Mouse (Mus musculus) lung, postnatal 0 days (tissue): ENCODE measurements around the gene Gm10697.
"Not testable (repeated sequence)": the region's sequence is repeated elsewhere in the genome, so short reads cannot be mapped to it uniquely, and the experiment has no call there.

Experiments used
- CTCF ChIP-seq: IDR thresholded peaks from 2 replicates; pipeline ENCODE4 v1.5.1; 2016; ENCODE audit warnings: antibody characterized with exemption, mild to moderate bottlenecking
- EP300 ChIP-seq: IDR thresholded peaks from 2 replicates; pipeline ENCODE4 v1.6.1; 2016; ENCODE audit warnings: antibody characterized with exemption, mild to moderate bottlenecking, control low read depth

DNA sequence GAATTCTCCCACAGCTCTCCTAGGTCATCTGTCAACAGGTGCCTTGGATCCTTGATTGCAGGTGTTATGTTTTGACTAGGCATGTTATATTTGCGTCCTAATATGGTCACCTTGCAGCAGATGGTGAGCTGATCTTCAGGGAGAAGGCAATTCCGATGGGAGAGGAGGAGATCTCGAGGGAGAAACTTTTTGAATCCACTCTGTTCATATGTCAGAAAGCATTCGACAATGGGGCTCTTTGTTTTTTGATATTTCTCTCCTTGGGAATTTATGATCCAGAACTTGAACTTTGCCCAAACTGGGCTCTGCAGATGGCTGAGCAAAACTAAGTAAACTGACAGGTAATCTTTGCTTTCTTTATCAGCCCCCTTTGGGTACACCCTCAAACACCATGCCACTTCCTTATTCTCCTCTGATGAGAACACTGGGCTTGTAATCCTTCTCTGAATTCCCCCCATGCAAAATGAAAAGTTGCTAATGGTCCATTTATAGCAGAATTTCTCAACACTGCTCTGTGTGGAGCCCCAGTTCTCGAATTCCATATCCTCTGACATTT lies 22.8 kb downstream of the Gm10697 start:
- TF ChIP-seq EP300, CTCF: not testable (repeated sequence)
